Mouse (Mus musculus): ENCODE results near the gene Cpa5. TPM values are rescaled to one million over a fixed set of nuclear protein-coding genes. Genes with fewer than 3 reads are reported as not detected.

The Cpa5 gene
- total and polyA plus RNA-seq, 3 experiments, result not detected

DNA sequence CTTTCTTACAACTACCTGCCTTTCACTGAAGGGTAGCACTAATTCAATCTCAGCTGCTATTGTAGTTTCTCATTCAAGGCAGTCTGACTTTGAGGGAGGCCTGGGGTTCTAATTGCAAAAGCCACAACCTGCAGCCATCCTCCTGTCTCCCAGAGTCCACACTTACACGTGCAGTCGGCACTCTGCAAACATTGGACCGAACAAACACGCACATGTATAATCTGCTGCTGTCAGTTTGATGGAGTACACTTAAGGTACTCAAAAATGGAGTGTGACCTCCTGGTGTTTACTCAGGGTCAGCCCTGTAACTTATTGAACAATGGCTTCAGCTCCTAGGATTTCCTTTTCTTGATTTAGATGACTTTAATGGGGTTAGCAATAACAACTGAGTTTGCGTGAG, 68.8 kb downstream of the Cpa5 start:
- Histone ChIP-seq H3K4me1 (ENCODE audit: control insufficient read depth in 1 of 2, insufficient read depth in 2 of 2, low read length in 2 of 2) (peaks cover 31 to 37% of the 10 kb centered on the region in 2 experiments), H3K9me3 (replicated peaks; ENCODE audit: insufficient read depth, low read length) (no peaks in the 10 kb centered on the region), H3K27ac (ENCODE audit: control insufficient read depth, low read depth, low read length) (no peak overlapping the region), H3K4me3 (ENCODE audit: control insufficient read depth in 1 of 2, insufficient read depth in 1 of 2, low read depth in 2 of 2, low read length in 2 of 2) (no peak overlapping the region), H3K27me3 (ENCODE audit: control insufficient read depth in 1 of 2, insufficient read depth in 2 of 2, low read length in 2 of 2) (no peaks in the 10 kb centered on the region), H3K9ac (ENCODE audit: control insufficient read depth, low read depth, low read length, poor library complexity, severe bottlenecking) (no peak overlapping the region), H3K36me3 (ENCODE audit: control insufficient read depth in 1 of 2, insufficient read depth in 2 of 2, low read length in 2 of 2) (peaks cover 0 to 39% of the 10 kb centered on the region in 2 experiments; a peak in 2 of 4 replicates), H3K79me2 (ENCODE audit: control insufficient read depth, insufficient read depth, low read length, poor library complexity) (no peaks in the 10 kb centered on the region)
- TF ChIP-seq HCFC1 (IDR thresholded peaks at IDR 0.05; ENCODE audit: low read depth, low read length), result no peak
- no peak for TF ChIP-seq GABPA (IDR thresholded peaks at IDR 0.05; ENCODE audit: low read depth, low read length)
- TF ChIP-seq USF1 (IDR thresholded peaks at IDR 0.05; ENCODE audit: low read depth, low read length), result no peak
- TF ChIP-seq CTCF (IDR thresholded peaks at IDR 0.05 in 2 of 3, conservative IDR thresholded peaks at IDR 0.05 in 1 of 3; ENCODE audit: control insufficient read depth in 1 of 3, insufficient read depth in 1 of 3, low read depth in 2 of 3, low read length in 3 of 3, poor library complexity in 1 of 3, severe bottlenecking in 1 of 3), result no peak
- TF ChIP-seq ZKSCAN1 (IDR thresholded peaks at IDR 0.05; ENCODE audit: low read depth, low read length), result no peak
- TF ChIP-seq E2F4 (IDR thresholded peaks at IDR 0.05; ENCODE audit: borderline replicate concordance, low read depth, low read length), result no peak
- TF ChIP-seq ZMIZ1 (IDR thresholded peaks at IDR 0.05; ENCODE audit: low read depth, low read length), result no peak
- no peak for TF ChIP-seq BHLHE40 (IDR thresholded peaks at IDR 0.05; ENCODE audit: borderline replicate concordance, low read depth, low read length)
- TF ChIP-seq KAT2A (conservative IDR thresholded peaks at IDR 0.05; ENCODE audit: low read depth, low read length), result no peak
- TF ChIP-seq SIN3A (IDR thresholded peaks at IDR 0.05; ENCODE audit: low read length), result no peak
- no peak for TF ChIP-seq POLR2AphosphoS5 (IDR thresholded peaks at IDR 0.05; ENCODE audit: borderline replicate concordance, low read depth, low read length)
- no peak for TF ChIP-seq CHD1 (IDR thresholded peaks at IDR 0.05; ENCODE audit: low read depth, low read length)
- TF ChIP-seq RAD21 (IDR thresholded peaks at IDR 0.05; ENCODE audit: low read depth, low read length), result no peak
- no peak for TF ChIP-seq JUND (IDR thresholded peaks at IDR 0.05; ENCODE audit: low read depth, low read length)
- no peak for TF ChIP-seq CHD2 (IDR thresholded peaks at IDR 0.05; ENCODE audit: low read length)
- no peak for TF ChIP-seq MAZ (IDR thresholded peaks at IDR 0.05; ENCODE audit: low read depth, low read length)
- TF ChIP-seq MYB (IDR thresholded peaks at IDR 0.05; ENCODE audit: low read depth, low read length), result no peak
- TF ChIP-seq EP300 (IDR thresholded peaks at IDR 0.05; ENCODE audit: low read depth in 1 of 2, low read length in 2 of 2), result no peak
- TF ChIP-seq NELFE (IDR thresholded peaks at IDR 0.05; ENCODE audit: low read depth, low read length), result no peak
- no peak for TF ChIP-seq GATA1 (IDR thresholded peaks at IDR 0.05; ENCODE audit: low read depth, low read length)
- no peak for DNase-seq (ENCODE audit: low read depth, low spot score)

DNA sequence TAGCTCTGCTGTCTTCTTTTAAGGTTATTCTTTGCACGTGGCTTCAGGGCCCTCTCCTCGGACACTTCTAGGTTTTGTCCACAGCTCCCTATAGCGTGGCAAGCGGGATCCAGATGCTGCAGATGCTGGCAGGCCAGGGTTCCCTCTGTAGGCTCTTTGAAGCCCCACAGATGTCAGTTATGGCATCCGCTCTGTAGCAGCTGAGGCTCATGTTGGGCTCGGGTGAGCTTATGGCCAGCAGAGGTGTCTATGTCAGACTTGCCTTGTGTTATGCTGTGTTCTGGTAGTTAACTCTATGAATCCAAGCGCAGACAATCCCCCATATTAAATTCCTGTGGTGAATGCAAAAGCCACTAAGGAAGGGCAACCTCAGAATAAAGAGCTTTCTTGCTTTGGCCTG, 69.6 kb downstream of the Cpa5 start:
- DNase-seq (ENCODE audit: low read depth, low spot score), result no peak
- H3K27ac ChIP-seq (ENCODE audit: control insufficient read depth, low read depth, low read length), result no peak overlapping the region
- H3K9me3 ChIP-seq (replicated peaks; ENCODE audit: insufficient read depth, low read length), result no peaks in the 10 kb centered on the region
- no peak overlapping the region for H3K4me3 ChIP-seq (ENCODE audit: control insufficient read depth in 1 of 2, insufficient read depth in 1 of 2, low read depth in 2 of 2, low read length in 2 of 2)
- peaks cover 25 to 30% of the 10 kb centered on the region in 2 experiments for H3K4me1 ChIP-seq (ENCODE audit: control insufficient read depth in 1 of 2, insufficient read depth in 2 of 2, low read length in 2 of 2)
- no peak overlapping the region for H3K9ac ChIP-seq (ENCODE audit: control insufficient read depth, low read depth, low read length, poor library complexity, severe bottlenecking)
- H3K36me3 ChIP-seq (ENCODE audit: control insufficient read depth in 1 of 2, insufficient read depth in 2 of 2, low read length in 2 of 2), result peaks cover 0 to 31% of the 10 kb centered on the region in 2 experiments; a peak in 2 of 4 replicates
- H3K79me2 ChIP-seq (ENCODE audit: control insufficient read depth, insufficient read depth, low read length, poor library complexity), result no peaks in the 10 kb centered on the region
- TF ChIP-seq SIN3A (IDR thresholded peaks at IDR 0.05; ENCODE audit: low read length), result no peak
- no peaks in the 10 kb centered on the region for H3K27me3 ChIP-seq (ENCODE audit: control insufficient read depth in 1 of 2, insufficient read depth in 2 of 2, low read length in 2 of 2)

Other genes with a start within 250 kb of the Cpa5 start
- 54.7 and 59.8 TPM in 2 replicates for gene Zc3hc1, start 220.0 kb upstream of the Cpa5 start, total RNA-seq (2012; rRNA removed)
- gene Zc3hc1, start 220.0 kb upstream of the Cpa5 start, polyA plus RNA-seq (2012; ENCODE audit: insufficient read depth in 1 of 2, insufficient read length in 2 of 2, low read depth in 1 of 2, low replicate concordance in 2 of 2, missing spikeins in 1 of 2), result 10 to 100 TPM in 1 of 2 experiments, not detected in 1; 87.7 TPM
- 35.0 and 37.3 TPM in 2 replicates for gene Klhdc10, start 209.1 kb upstream of the Cpa5 start, total RNA-seq (2012; rRNA removed)
- gene Klhdc10, start 209.1 kb upstream of the Cpa5 start, polyA plus RNA-seq (2012; ENCODE audit: insufficient read depth in 1 of 2, insufficient read length in 2 of 2, low read depth in 1 of 2, low replicate concordance in 2 of 2, missing spikeins in 1 of 2), result 10 to 100 TPM in 1 of 2 experiments, not detected in 1; 40.8 TPM
- gene Tmem209, start 101.2 kb upstream of the Cpa5 start, total RNA-seq (2012; rRNA removed), result 25.4 and 26.1 TPM in 2 replicates
- gene Tmem209, start 101.2 kb upstream of the Cpa5 start, polyA plus RNA-seq (2012; ENCODE audit: insufficient read depth in 1 of 2, insufficient read length in 2 of 2, low read depth in 1 of 2, low replicate concordance in 2 of 2, missing spikeins in 1 of 2), result 10 to 100 TPM; 35.9 to 93.4 TPM
- gene Ssmem1, start 101.2 kb upstream of the Cpa5 start, total RNA-seq (2012; rRNA removed), result 0.08 TPM in 1 of 2 replicates, not detected in the other
- gene Ssmem1, start 101.2 kb upstream of the Cpa5 start, polyA plus RNA-seq (2012; ENCODE audit: insufficient read depth in 1 of 2, insufficient read length in 2 of 2, low read depth in 1 of 2, low replicate concordance in 2 of 2, missing spikeins in 1 of 2), result under 1 TPM in 1 of 2 experiments, not detected in 1; 0.13 TPM
- gene Cpa2, start 69.4 kb upstream of the Cpa5 start, total RNA-seq (2012; rRNA removed), result 0.12 and 0.29 TPM in 2 replicates
- gene Cpa2, start 69.4 kb upstream of the Cpa5 start, polyA plus RNA-seq (2012; ENCODE audit: insufficient read depth in 1 of 2, insufficient read length in 2 of 2, low read depth in 1 of 2, low replicate concordance in 2 of 2, missing spikeins in 1 of 2), result under 1 TPM in 1 of 2 experiments, not detected in 1; 0.43 TPM
- gene Cpa4, start 42.6 kb upstream of the Cpa5 start, total RNA-seq (2012; rRNA removed), result not detected in 2 replicates
- not detected for gene Cpa4, start 42.6 kb upstream of the Cpa5 start, polyA plus RNA-seq (2012; ENCODE audit: insufficient read depth in 1 of 2, insufficient read length in 2 of 2, low read depth in 1 of 2, low replicate concordance in 2 of 2, missing spikeins in 1 of 2)
- not detected in 2 replicates for gene Cpa1, start 28.2 kb downstream of the Cpa5 start, total RNA-seq (2012; rRNA removed)
- not detected for gene Cpa1, start 28.2 kb downstream of the Cpa5 start, polyA plus RNA-seq (2012; ENCODE audit: insufficient read depth in 1 of 2, insufficient read length in 2 of 2, low read depth in 1 of 2, low replicate concordance in 2 of 2, missing spikeins in 1 of 2)
- gene Cep41, start 82.7 kb downstream of the Cpa5 start, total RNA-seq (2012; rRNA removed), result 9.2 and 9.8 TPM in 2 replicates
- 10 to 100 TPM in 1 of 2 experiments, not detected in 1; 12.0 TPM for gene Cep41, start 82.7 kb downstream of the Cpa5 start, polyA plus RNA-seq (2012; ENCODE audit: insufficient read depth in 1 of 2, insufficient read length in 2 of 2, low read depth in 1 of 2, low replicate concordance in 2 of 2, missing spikeins in 1 of 2)
- 0.10 and 0.12 TPM in 2 replicates for gene Mest, start 112.5 kb downstream of the Cpa5 start, total RNA-seq (2012; rRNA removed)
- gene Mest, start 112.5 kb downstream of the Cpa5 start, polyA plus RNA-seq (2012; ENCODE audit: insufficient read depth in 1 of 2, insufficient read length in 2 of 2, low read depth in 1 of 2, low replicate concordance in 2 of 2, missing spikeins in 1 of 2), result under 1 TPM in 1 of 2 experiments, not detected in 1; 0.31 TPM